Mouse (Mus musculus) liver, embryonic 14.5 days (tissue): ENCODE data around the gene Arhgef17.
A peak's percentile ranks its signal among the peaks of the same experiment; 100 is the strongest.

Experiments
- CTCF ChIP-seq: IDR thresholded peaks from 2 replicates; pipeline ENCODE4 v1.5.1; 2016; ENCODE audit warnings: antibody characterized with exemption, low read depth, control low read depth
- EP300 ChIP-seq: IDR thresholded peaks from 2 replicates; pipeline ENCODE4 v1.6.1; 2016; ENCODE audit warnings: antibody characterized with exemption, low read depth

DNA sequence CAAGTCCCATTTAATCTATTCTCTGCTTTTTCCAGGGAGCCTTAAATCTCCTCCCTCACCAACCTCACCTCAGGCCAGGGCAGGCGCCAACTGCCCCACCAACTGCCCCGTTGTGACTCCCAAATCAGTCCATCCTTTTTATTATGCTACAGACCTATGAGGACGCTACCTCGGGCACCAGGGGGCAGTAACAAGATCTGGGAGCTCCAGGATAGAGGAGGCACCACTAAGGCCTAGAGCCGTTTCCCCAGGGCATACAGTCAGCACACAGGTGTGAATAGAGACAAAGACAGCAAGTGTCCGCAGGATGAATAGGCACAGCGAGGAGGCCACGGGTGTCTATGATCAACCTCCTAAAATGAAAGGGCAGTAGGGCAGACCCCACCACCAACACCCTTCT, 23.3 kb downstream of the Arhgef17 start:
- TF ChIP-seq CTCF (peak; percentile 54), EP300 (no peak)
